Mouse (Mus musculus): Measurements from ENCODE around the gene Syt15.

GRCm38 (mm10) chr14:34171107-34171506, 48.3 kb upstream of the Syt15 start:
- TF ChIP-seq CTCF (IDR thresholded peaks at IDR 0.05; ENCODE audit: control insufficient read depth, insufficient read depth, insufficient replicate concordance, low read depth, low read length): no peak
- TF ChIP-seq POLR2A (IDR thresholded peaks at IDR 0.05; ENCODE audit: control insufficient read depth, low read depth, low read length): no peak
